15 mouse cellular contexts compared by ENCODE assay signal in genomic region chr7:74924156-74924555, GRCm38 (mm10).
"Had no signal": no experiment of that assay in that cellular context is flagged by ENCODE, and none has a peak within 500 bp of the region (broad histone marks: within the 10 kb centered on the region; RNA-seq: fewer than 3 reads in every experiment).

No protein-coding gene starts in this region.

- DNase-seq: retina, postnatal 1 day; right cerebral cortex, adult 18-20 months; right cerebral cortex, postnatal 14 days; right cerebral cortex, postnatal 25 days; right cerebral cortex, postnatal 4 days; spleen, adult 18-20 months; thymus, adult 18-20 months; thymus, adult 2 months; thymus, postnatal 14 days; thymus, postnatal 25 days; thymus, postnatal 36 days; thymus, postnatal 4 days had no signal

- H3K36me3 ChIP-seq: neural tube, embryonic 15.5 days; stomach, embryonic 15.5 days had no signal

- H3K9me3 ChIP-seq: neural tube, embryonic 15.5 days; stomach, embryonic 15.5 days had no signal

- H3K4me3 ChIP-seq: neural tube, embryonic 15.5 days; stomach, embryonic 15.5 days had no signal

- H3K27ac ChIP-seq: neural tube, embryonic 15.5 days; stomach, embryonic 15.5 days; stomach, postnatal 0 days had no signal

- H3K9ac ChIP-seq: neural tube, embryonic 15.5 days; stomach, embryonic 15.5 days had no signal

- H3K4me1 ChIP-seq: stomach, embryonic 15.5 days had no signal
